Mouse (Mus musculus): Measurements from ENCODE around the gene Olfr910.

Olfr910 gene

GRCm38 (mm10) chr9:38537549-38537948 is at the start of gene Olfr910:
TSS of gene Olfr910 (plus strand) at chr9:38537849.
- DNase-seq (ENCODE audit: extremely low spot score): no peak

DNA sequence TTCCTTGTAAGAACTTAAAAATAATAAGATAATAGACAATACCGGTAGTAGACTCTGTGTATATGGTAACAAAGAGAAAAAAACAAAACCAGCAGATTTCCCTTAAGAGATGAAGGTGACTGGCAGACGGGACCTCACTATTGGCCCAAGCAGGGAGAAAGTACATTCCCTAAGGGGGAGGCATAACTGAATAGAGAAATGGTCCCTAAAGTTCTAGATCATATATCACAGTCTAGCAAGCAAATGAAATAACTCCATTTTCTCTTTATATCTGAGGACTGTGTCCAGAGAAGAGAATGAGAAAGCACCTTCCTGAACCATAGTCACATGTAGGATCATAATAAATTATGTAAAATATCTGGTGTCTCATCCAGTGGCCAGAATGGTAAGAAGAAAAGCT is 42.1 kb upstream of the Olfr910 start, which contains the start of gene Olfr907:
TSS of gene Olfr907 (plus strand) at position 301 of the 400 bp plus-strand sequence.
- DNase-seq (ENCODE audit: extremely low spot score): no peak

DNA sequence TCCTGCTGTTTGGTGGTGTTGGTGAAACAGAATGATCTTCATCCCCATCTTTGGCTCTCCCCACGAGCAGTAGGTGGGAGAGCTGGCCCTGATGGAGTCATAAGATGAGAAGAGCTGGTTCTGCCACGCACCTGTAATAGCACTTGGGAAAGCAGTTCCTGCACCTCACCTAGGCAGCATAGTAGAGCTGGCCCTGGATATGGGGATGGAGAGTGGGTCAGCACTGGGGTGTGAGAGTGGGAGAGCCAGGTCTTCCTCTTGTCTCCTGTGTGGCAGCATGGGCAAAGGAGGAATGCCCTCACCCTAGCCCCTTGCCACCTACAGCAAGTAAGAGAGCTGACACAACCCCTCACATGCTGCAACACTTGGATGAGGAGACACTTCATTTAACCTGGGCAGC is 25.3 kb upstream of the Olfr910 start:
- no peak for DNase-seq (ENCODE audit: extremely low spot score)

DNA sequence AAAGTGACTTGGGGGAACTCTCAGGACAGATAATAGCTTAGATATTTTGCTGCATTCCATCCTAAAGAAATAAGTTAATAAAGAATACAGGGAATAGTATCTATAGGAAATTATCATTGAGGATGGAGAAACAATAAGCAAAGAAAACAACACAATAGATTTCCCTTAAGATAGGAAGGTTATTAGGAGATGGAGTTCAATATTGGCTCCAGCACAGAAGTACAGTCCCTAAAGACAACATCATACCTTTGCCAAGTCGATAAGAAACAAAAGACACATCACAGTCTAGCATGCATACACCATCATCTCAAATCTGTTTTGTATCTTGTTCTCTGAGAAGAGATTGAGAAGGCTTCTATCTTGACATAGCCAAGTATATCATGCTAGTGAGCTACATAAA is 16.4 kb upstream of the Olfr910 start, which contains the start of gene Olfr911-ps1:
TSS of gene Olfr911-ps1 (plus strand) at position 301 of the 400 bp plus-strand sequence.
- DNase-seq (ENCODE audit: extremely low spot score): no peak

GRCm38 (mm10) chr9:38579878-38580277 is 42.2 kb downstream of the Olfr910 start, which contains the start of gene Olfr912:
TSS of gene Olfr912 (plus strand) at chr9:38580178.
- no peak for DNase-seq (ENCODE audit: extremely low spot score)
